Mouse (Mus musculus) spleen, postnatal 10 days (tissue): ENCODE data around the gene Zdhhc6.
A peak's percentile ranks its signal among the peaks of the same experiment; 100 is the strongest.

Source experiments
- DNase-seq, 2 experiments: peaks; one replicate each; pipeline ENCODE4 v3.0.0; 2021 to 2022; ENCODE audit warnings: low spot score in 2 of 2

Zdhhc6 gene

GRCm38 (mm10) chr19:55257656-55258375 lies 58.0 kb downstream of the Zdhhc6 start:
- no peak for DNase-seq

GRCm38 (mm10) chr19:55256156-55256555 lies 59.7 kb downstream of the Zdhhc6 start:
- no peak for DNase-seq

GRCm38 (mm10) chr19:55254513-55255016 lies 61.3 kb downstream of the Zdhhc6 start:
- peak in 1 of 2 experiments; percentile 69 for DNase-seq

- peak; percentile 65 to 66 for DNase-seq
Measured at GRCm38 (mm10) chr19:55253570-55254441, 62.0 kb downstream of the Zdhhc6 start.

GRCm38 (mm10) chr19:55253239-55253569 lies 62.6 kb downstream of the Zdhhc6 start:
- peak; percentile 38 to 72 for DNase-seq

- DNase-seq: no peak
Measured at GRCm38 (mm10) chr19:55251383-55252124, 64.3 kb downstream of the Zdhhc6 start, which contains the start of gene Acsl5. Gene Acsl5, plus strand, starts transcription at chr19:55251938.

- DNase-seq: no peak
Measured at GRCm38 (mm10) chr19:55250451-55250850, 65.4 kb downstream of the Zdhhc6 start.

GRCm38 (mm10) chr19:55247991-55248520 lies 67.8 kb downstream of the Zdhhc6 start:
- DNase-seq: no peak

GRCm38 (mm10) chr19:55247563-55247962 lies 68.3 kb downstream of the Zdhhc6 start:
- DNase-seq: no peak

- peak in 1 of 2 experiments; percentile 32 for DNase-seq
Measured at GRCm38 (mm10) chr19:55244791-55245231, 71.0 kb downstream of the Zdhhc6 start.

GRCm38 (mm10) chr19:55241186-55241645 lies 74.6 kb downstream of the Zdhhc6 start, which contains the start of gene Gucy2g:
Gene Gucy2g, minus strand, starts transcription at chr19:55241236.
- no peak for DNase-seq

GRCm38 (mm10) chr19:55239766-55240426 lies 75.9 kb downstream of the Zdhhc6 start:
- DNase-seq: no peak

GRCm38 (mm10) chr19:55236564-55236963 lies 79.3 kb downstream of the Zdhhc6 start:
- DNase-seq: no peak

GRCm38 (mm10) chr19:55236026-55236425 lies 79.8 kb downstream of the Zdhhc6 start:
- DNase-seq: no peak

GRCm38 (mm10) chr19:55232136-55232535 lies 83.7 kb downstream of the Zdhhc6 start:
- no peak for DNase-seq

GRCm38 (mm10) chr19:55231081-55231480 lies 84.8 kb downstream of the Zdhhc6 start:
- no peak for DNase-seq

- no peak for DNase-seq
Measured at GRCm38 (mm10) chr19:55227135-55227534, 88.7 kb downstream of the Zdhhc6 start.

- DNase-seq: no peak
Measured at GRCm38 (mm10) chr19:55226621-55227020, 89.2 kb downstream of the Zdhhc6 start.

GRCm38 (mm10) chr19:55222268-55222667 lies 93.6 kb downstream of the Zdhhc6 start:
- no peak for DNase-seq
